Mouse (Mus musculus): Measurements from ENCODE around the gene Theg.
A peak's percentile ranks its signal among the peaks of the same experiment; 100 is the strongest.

The Theg gene

DNA sequence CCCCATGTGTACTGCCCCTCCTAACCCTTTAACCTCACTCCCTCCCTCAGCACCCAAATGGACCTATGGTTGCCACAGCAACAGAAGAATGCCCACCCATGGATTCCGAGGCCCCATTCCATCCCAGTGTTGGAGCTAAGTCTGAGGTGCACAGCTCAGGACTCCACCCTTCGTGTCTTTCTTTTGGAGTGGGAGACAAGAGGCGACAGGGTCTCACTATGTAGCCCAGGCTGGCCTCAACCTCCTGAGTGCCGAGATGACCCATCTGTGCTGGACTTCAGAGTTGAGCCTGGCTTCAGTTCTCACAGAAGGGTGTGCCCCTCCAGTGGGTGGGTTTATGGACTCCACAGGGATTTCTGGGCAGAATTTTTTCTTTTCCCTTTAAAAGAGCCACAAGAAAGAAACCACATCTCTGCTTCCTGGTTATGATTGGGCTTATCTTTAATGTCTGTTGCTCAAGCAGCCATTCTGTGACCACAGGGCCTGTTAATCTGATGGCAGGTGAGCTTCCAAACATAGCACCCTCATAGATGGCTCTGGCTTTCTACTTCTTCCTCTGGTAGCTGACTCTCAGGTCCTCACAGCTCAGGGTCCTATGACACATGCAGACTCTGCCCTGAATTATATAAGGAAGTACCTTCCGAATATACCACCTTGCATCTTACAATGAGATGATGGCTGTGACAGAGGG is at the start of gene Theg:
Gene Theg, minus strand, starts transcription at position 271 of the 691 bp plus-strand sequence.
- DNase-seq (ENCODE audit: low read depth) = no peak

- DNase-seq (ENCODE audit: low read depth) = no peak
Observed at GRCm38 (mm10) chr10:79636287-79636686, 49.2 kb upstream of the Theg start.

- DNase-seq (ENCODE audit: low read depth) = no peak
Observed at GRCm38 (mm10) chr10:79633006-79633777, 46.1 kb upstream of the Theg start.

- DNase-seq (ENCODE audit: low read depth) = no peak
Observed at GRCm38 (mm10) chr10:79631432-79631831, 44.3 kb upstream of the Theg start.

DNA sequence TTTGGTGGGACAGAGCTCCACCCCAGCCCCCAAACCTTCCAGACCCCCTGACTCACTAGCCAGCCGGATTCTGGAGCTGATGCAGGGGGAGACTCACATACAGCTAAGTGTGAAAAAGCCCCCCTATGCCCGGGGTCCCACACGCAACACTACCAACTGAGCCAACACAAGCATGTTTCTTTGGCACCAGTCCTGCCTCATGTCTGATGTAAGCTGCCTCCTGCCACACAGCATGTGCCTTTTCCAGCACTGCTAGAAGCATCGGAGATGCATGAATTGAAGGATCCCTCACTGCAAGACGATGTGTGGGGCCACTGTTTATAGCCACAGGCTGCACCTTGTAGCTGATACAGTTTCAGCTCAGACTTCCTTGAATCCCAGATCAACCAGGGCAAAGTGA is 41.2 kb upstream of the Theg start:
- no peak for DNase-seq (ENCODE audit: low read depth)

DNA sequence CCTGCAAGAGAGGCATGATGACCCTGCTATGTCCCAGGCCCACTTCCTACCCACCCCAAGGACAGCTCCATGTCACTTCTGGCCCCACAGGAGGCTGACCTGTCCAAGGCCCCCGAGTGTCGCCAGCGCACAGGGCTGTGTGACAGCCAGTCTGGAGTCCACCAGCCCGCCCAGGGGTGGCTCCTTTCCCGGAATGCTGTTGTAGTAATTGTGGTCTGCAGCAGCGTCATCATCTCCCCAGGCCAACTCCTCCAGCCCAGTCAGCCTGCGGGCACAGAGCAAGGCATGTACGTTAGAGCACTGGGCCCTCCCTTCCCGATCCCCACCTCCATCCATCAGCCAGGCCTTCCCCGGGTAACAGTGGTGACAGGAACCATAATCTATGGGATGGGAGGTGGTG is 39.0 kb upstream of the Theg start:
- DNase-seq (ENCODE audit: low read depth) = no peak

DNA sequence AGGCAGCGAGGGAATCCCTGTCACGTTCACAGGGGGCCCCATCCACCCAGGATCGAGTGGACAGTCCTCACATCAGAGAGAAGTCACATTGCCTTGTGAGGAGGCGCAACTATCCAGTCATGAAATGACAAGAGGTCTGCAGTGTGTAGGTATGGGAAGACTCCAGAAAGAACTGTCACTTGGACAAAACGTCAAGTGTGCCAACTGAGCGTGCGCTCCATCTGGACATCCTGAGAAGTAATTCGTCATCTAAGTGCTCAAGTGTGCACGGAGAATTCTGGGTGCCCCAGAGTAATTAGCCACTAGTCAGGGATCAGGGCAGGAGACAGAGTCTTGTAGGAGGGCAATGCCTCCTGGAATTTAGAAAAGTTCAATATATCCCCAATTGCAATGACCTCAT is 38.3 kb upstream of the Theg start:
- no peak for DNase-seq (ENCODE audit: low read depth)

DNA sequence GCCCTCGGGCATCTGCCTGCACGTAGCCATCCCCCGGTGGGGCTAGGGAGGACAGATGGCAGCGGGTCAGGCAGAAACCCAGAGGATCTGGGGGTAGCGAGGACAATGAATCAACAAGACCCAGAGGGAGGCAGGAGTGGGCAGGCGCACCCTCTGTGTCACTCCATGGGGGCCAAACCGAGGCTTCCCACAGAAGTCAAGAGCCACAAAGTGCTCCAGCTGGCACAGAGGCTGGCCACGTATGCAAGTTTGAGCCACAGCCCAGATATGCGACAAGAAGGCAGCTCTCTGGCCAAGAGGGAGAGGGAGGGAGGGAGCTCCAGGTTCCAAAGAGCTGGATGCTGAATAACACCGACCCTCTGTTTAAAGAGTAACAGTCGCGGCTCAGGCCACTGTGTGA is 36.8 kb upstream of the Theg start:
- DNase-seq (ENCODE audit: low read depth) = no peak

- no peak for DNase-seq (ENCODE audit: low read depth)
Observed at GRCm38 (mm10) chr10:79616376-79616775, 29.2 kb upstream of the Theg start.

- DNase-seq (ENCODE audit: low read depth) = no peak
Observed at GRCm38 (mm10) chr10:79615860-79616259, 28.7 kb upstream of the Theg start.

- DNase-seq (ENCODE audit: low read depth) = no peak
Observed at GRCm38 (mm10) chr10:79614305-79614643, 27.1 kb upstream of the Theg start.

DNA sequence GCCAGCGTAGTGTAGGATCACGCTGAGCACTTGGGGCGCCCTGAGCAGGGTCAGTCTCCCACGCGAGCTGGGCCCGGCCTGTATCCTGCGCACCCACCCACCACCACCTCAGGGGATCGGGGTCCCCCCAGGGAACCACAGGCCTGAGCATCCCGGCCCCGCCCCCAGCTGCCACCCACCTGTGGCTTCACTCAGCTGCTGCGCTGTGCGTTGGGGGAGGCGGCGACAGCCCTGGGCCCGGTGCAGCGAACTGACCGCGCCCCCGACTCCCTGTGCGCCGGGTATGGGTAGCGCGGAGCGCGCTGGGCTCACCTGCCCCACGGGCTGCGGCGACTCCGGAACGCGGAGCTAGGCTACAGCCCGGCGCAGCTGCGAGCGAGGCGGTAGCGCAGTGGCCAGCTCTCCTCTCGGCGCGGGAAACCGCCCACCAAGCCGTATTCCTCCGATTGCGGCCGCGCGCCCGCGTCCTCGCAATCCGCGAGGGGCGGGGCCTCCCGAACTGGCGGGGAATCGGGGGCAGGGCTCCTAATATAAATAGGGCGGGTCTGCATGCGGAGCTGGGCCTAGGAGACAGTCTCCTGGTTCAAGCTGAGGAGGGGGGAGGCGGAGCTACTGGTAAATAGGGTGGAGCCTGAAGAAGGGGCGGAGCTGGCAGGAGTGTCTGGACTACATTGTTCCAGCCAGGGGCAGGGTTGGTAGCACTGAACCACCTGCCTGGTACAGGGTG is 26.6 kb upstream of the Theg start, which contains the start of gene C2cd4c:
Gene C2cd4c, minus strand, starts transcription at position 448 of the 727 bp plus-strand sequence.
- peak; percentile 12 for DNase-seq (ENCODE audit: low read depth)

- no peak for DNase-seq (ENCODE audit: low read depth)
Observed at GRCm38 (mm10) chr10:79612192-79613135, 25.3 kb upstream of the Theg start.

GRCm38 (mm10) chr10:79611296-79611695 is 24.2 kb upstream of the Theg start:
- DNase-seq (ENCODE audit: low read depth) = no peak

GRCm38 (mm10) chr10:79609276-79609675 is 22.1 kb upstream of the Theg start:
- DNase-seq (ENCODE audit: low read depth) = no peak

GRCm38 (mm10) chr10:79607892-79608291 is 20.8 kb upstream of the Theg start:
- no peak for DNase-seq (ENCODE audit: low read depth)

DNA sequence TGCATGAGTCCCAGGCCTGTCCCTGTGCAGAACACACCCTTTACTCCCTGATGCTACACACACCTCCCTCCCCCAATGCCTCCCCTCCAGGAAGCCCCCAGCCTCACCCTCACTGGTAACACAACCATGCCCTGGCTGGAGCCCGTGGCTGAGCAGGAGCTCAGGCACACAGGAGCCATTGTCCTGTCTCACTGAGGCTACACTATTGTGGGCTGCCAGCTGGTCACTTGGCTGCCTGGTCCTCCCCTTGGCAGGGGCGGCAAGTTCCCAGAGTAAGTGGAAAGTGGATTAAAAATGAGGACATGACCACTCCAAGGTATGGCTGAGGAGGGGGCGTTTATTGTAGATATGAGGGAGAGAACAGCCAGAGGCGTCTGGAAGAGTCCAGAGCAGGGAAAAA is 19.4 kb upstream of the Theg start:
- DNase-seq (ENCODE audit: low read depth) = no peak

DNA sequence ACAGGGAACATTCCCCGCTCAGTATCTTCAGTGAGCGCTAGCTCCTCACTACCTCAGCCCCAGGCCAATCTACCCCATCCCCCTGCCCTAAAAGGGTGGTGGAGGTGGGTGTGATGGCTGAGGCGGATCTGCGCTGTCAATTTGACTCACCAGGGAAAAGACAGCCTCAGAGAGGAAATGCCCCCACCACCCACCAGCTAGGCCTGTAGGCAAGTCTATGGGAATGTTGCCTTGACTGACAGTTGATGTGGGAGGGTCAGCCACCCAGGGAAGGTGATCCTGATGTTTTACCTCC is 10.8 kb upstream of the Theg start:
- DNase-seq (ENCODE audit: low read depth) = no peak

DNA sequence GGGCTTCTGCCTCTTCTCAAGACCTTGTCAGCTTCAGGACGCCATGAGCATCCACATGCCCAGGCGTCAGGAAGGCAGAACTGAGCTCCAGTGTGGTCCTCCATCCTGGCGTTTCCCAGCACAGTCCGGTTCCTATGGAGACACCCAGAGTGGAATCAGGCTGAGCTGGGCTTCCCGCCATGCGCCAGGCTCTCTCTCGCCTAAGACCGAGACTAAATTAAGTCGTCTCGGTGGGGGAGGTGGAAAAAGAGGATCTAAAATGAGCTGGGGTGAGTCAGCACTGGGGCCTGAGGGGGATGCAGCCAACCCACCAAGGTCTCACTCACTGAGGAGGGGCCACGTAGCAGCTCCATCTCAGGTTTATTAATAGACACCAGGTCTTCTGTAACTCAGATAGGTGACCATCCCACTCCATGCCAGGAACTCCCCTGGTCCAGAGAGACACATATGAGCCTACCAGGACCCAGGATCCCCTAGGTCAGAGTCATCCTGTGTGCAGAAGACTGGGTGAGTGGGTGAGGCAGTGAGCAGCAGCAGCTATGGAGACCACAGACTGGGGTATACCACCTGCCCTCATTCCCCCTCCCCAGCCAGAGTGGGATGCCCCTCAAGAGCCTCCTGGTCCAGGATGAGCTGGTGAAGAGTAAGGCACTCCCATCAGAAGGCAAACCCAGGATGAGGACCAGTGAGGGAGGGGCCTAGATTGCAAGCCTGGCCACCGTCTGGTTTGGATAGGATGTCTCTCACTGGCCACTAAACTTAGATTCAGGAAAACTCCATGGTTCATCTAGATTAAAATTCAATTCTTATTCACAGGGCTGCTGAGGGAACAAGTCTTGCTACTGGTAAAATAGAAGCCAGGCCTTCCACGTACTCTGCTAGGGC is 10.2 kb upstream of the Theg start:
- no peak for DNase-seq (ENCODE audit: low read depth)

GRCm38 (mm10) chr10:79595590-79595929 is 8.4 kb upstream of the Theg start:
- no peak for DNase-seq (ENCODE audit: low read depth)

All from naive thymus-derived CD4-positive, alpha-beta T cell, adult 2 months (primary cell).